Mouse (Mus musculus) ES-E14 (cell line): ENCODE data around the gene Krt42. TPM values are rescaled to one million over a fixed set of nuclear protein-coding genes. Genes with fewer than 3 reads are reported as not detected.

ENCODE experiments used
- DNase-seq: peaks from one replicate; pipeline ENCODE4 v3.0.0-alpha.2; 2013; ENCODE audit warnings: low read depth, low spot score
- H3K27ac ChIP-seq: 2 replicates; pipeline ENCODE4 v1.5.1; 2012; ENCODE audit warnings: low read depth, mild to moderate bottlenecking, low read length, moderate library complexity, mixed read lengths; ENCODE audit not compliant: poor library complexity, insufficient read depth, severe bottlenecking
- H3K36me3 ChIP-seq: 2 replicates; pipeline ENCODE4 v1.6.1; 2012; ENCODE audit warnings: mild to moderate bottlenecking, low read length, moderate library complexity, mixed read lengths; ENCODE audit not compliant: control insufficient read depth, poor library complexity, insufficient read depth, severe bottlenecking
- H3K4me1 ChIP-seq, 2 experiments: fragments of 150-350 bp in 1 of 2; sonication (generic) in 1 of 2; 2 replicates each; pipeline ENCODE4 v1.6.1; 2012; ENCODE audit warnings: low read length in 2 of 2, mild to moderate bottlenecking in 1 of 2, mixed read lengths in 1 of 2; ENCODE audit not compliant: control insufficient read depth in 2 of 2, insufficient read depth in 2 of 2, poor library complexity in 1 of 2
- H3K4me3 ChIP-seq, 2 experiments: fragments of 150-350 bp in 1 of 2; sonication (generic) in 1 of 2; 2 replicates each; pipeline ENCODE4 v1.5.1; 2012; ENCODE audit warnings: low read length in 2 of 2, low read depth in 1 of 2, mild to moderate bottlenecking in 1 of 2, mixed read lengths in 1 of 2; ENCODE audit not compliant: insufficient read depth in 1 of 2, poor library complexity in 1 of 2, severe bottlenecking in 1 of 2
- H3K9ac ChIP-seq: 2 replicates; pipeline ENCODE4 v1.6.1; 2012; ENCODE audit warnings: low read depth, mild to moderate bottlenecking, low read length, mixed read lengths; ENCODE audit not compliant: poor library complexity, insufficient read depth, severe bottlenecking
- H3K9me3 ChIP-seq: fragments of 150-350 bp; sonication (generic); 2 replicates; pipeline ENCODE4 v1.6.1; 2012; ENCODE audit warnings: low read depth, mild to moderate bottlenecking, low read length; ENCODE audit not compliant: control insufficient read depth, insufficient read depth
- CHD2 ChIP-seq: IDR thresholded peaks from 2 replicates; pipeline ENCODE4 v1.6.1; 2014; ENCODE audit warnings: mild to moderate bottlenecking, low read depth, low read length, inconsistent platforms
- HCFC1 ChIP-seq: IDR thresholded peaks from 2 replicates; pipeline ENCODE4 v1.6.1; 2012; ENCODE audit warnings: low read length, inconsistent platforms, borderline replicate concordance; ENCODE audit not compliant: insufficient read depth
- MAFK ChIP-seq: IDR thresholded peaks from 2 replicates; pipeline ENCODE4 v1.6.1; 2014; ENCODE audit warnings: mild to moderate bottlenecking, low read depth, low read length, inconsistent platforms; ENCODE audit not compliant: insufficient read depth
- ZC3H11A ChIP-seq: IDR thresholded peaks from 2 replicates; pipeline ENCODE4 v1.6.1; 2012; ENCODE audit warnings: low read depth, mild to moderate bottlenecking, inconsistent platforms, low read length, borderline replicate concordance
- ZNF384 ChIP-seq: IDR thresholded peaks from 2 replicates; pipeline ENCODE4 v1.6.1; 2012; ENCODE audit warnings: low read depth, low read length, inconsistent platforms
- in situ Hi-C, 2 experiments: fragments of 600-800 bp; cut with MboI; formaldehyde crosslinking; loops; one replicate each; pipeline ENCODE4 v1.15.1; 2025; ENCODE audit warnings: low sequenced_read_pairs in 2 of 2, inconsistent platforms in 1 of 2; ENCODE audit not compliant: unreplicated experiment in 2 of 2
- total RNA-seq: library from RNA; depleted of rRNA; stranded (reverse); fragments of 300-350 nt; gene quantifications from 2 replicates; pipeline ENCODE4 v1.2.3, GENCODE M21; 2012

Gene Krt42
- total RNA-seq, 1 experiment, result 21.7 TPM

GRCm38 (mm10) chr11:100292884-100293283 is 23.2 kb upstream of the Krt42 start:
- DNase-seq, result no peak
- Histone ChIP-seq H3K27ac (no peak overlapping the region), H3K4me1 (peaks cover 0 to 6% of the 10 kb centered on the region in 2 experiments; a peak in 2 of 4 replicates), H3K36me3 (no peaks in the 10 kb centered on the region), H3K4me3 (no peak overlapping the region), H3K9ac (no peak overlapping the region), H3K9me3 (no peaks in the 10 kb centered on the region)
- in situ Hi-C loops, result loop anchor here (5.0 to 25.0 kb wide), 6 partner anchors 88 to 906 kb away; partner anchors contain the start of genes Krt10 (in 1 of the 2) and Krt14 (in 1 of the 2)
- TF ChIP-seq CHD2, result no peak
- no peak for TF ChIP-seq MAFK
- no peak for TF ChIP-seq HCFC1
- no peak for TF ChIP-seq ZNF384
- no peak for TF ChIP-seq ZC3H11A

- in situ Hi-C loops, result loop anchor here (5.0 to 25.0 kb wide), 6 partner anchors 85 to 903 kb away; partner anchors contain the start of genes Krt10 (in 1 of the 2) and Krt14 (in 1 of the 2)
- TF ChIP-seq HCFC1, result no peak
- no peak for TF ChIP-seq CHD2
- no peak for TF ChIP-seq ZNF384
- TF ChIP-seq ZC3H11A, result no peak
- no peak for TF ChIP-seq MAFK
- Histone ChIP-seq H3K4me1 (peaks cover 0 to 24% of the 10 kb centered on the region in 2 experiments; a peak in 3 of 4 replicates), H3K27ac (no peak overlapping the region), H3K36me3 (no peaks in the 10 kb centered on the region), H3K9ac (no peak overlapping the region), H3K9me3 (no peaks in the 10 kb centered on the region), H3K4me3 (no peak overlapping the region)
- DNase-seq, result no peak
Measured at GRCm38 (mm10) chr11:100290235-100290634, 20.6 kb upstream of the Krt42 start.

GRCm38 (mm10) chr11:100288942-100289341 is 19.3 kb upstream of the Krt42 start:
- Histone ChIP-seq H3K36me3 (no peaks in the 10 kb centered on the region), H3K4me3 (no peak overlapping the region), H3K27ac (no peak overlapping the region), H3K9me3 (no peaks in the 10 kb centered on the region), H3K9ac (no peak overlapping the region), H3K4me1 (peaks cover 0 to 30% of the 10 kb centered on the region in 2 experiments; a peak in 3 of 4 replicates)
- no peak for DNase-seq
- TF ChIP-seq MAFK, result no peak
- TF ChIP-seq CHD2, result no peak
- no peak for TF ChIP-seq ZC3H11A
- no peak for TF ChIP-seq HCFC1
- no peak for TF ChIP-seq ZNF384
- in situ Hi-C loops, result loop anchor here in 1 of 2 experiments (25.0 kb wide), 1 partner anchor 902 kb away; the partner anchor contains the start of gene Krt10

GRCm38 (mm10) chr11:100287024-100287423 is 17.4 kb upstream of the Krt42 start:
- no peak for TF ChIP-seq ZC3H11A
- no peak for TF ChIP-seq ZNF384
- 0 out of 2 replicates have a peak, but pooled peaks have one; percentile 50 for TF ChIP-seq MAFK
- H3K36me3 ChIP-seq, result no peaks in the 10 kb centered on the region
- no peak overlapping the region for H3K27ac ChIP-seq
- H3K9me3 ChIP-seq, result no peaks in the 10 kb centered on the region
- 0 out of 2 replicates have a peak overlapping the region, but pooled peaks have one; percentile 7 for H3K9ac ChIP-seq
- peaks cover 0 to 27% of the 10 kb centered on the region in 2 experiments; a peak in 3 of 4 replicates for H3K4me1 ChIP-seq
- no peak for DNase-seq
- peak overlapping the region; percentile 3 to 31; a peak in 1 of 4 replicates for H3K4me3 ChIP-seq
- in situ Hi-C loops, result loop anchor here in 1 of 2 experiments (25.0 kb wide), 1 partner anchor 900 kb away; the partner anchor contains the start of gene Krt10

- DNase-seq, result no peak
- H3K4me1 ChIP-seq, result peaks cover 0 to 32% of the 10 kb centered on the region in 2 experiments; a peak in 3 of 4 replicates
- TF ChIP-seq ZC3H11A, result no peak
- TF ChIP-seq ZNF384, result no peak
- TF ChIP-seq CHD2, result no peak
- no peak for TF ChIP-seq HCFC1
- no peak for TF ChIP-seq MAFK
- no peak overlapping the region for H3K9ac ChIP-seq
- no peaks in the 10 kb centered on the region for H3K36me3 ChIP-seq
- H3K27ac ChIP-seq, result no peak overlapping the region
- in situ Hi-C loops, result loop anchor here in 1 of 2 experiments (5.0 to 25.0 kb wide), 2 partner anchors 213 to 898 kb away; partner anchors contain the start of gene Krt10
- H3K4me3 ChIP-seq, result no peak overlapping the region
- H3K9me3 ChIP-seq, result no peaks in the 10 kb centered on the region
Measured at GRCm38 (mm10) chr11:100284988-100285387, 15.3 kb upstream of the Krt42 start.
